Mouse (Mus musculus) right cerebral cortex, postnatal 14 days (tissue): ENCODE data around the gene Notch2.

ENCODE experiments used
- DNase-seq: peaks from one replicate; pipeline ENCODE4 v3.0.0; 2022

Gene Notch2

GRCm38 (mm10) chr3:98178340-98178739, 165.0 kb downstream of the Notch2 start:
- DNase-seq = peak; percentile 44

GRCm38 (mm10) chr3:98180805-98181204, 167.5 kb downstream of the Notch2 start:
- peak; percentile 34 for DNase-seq

GRCm38 (mm10) chr3:98185163-98185714, 171.9 kb downstream of the Notch2 start:
- DNase-seq = no peak

- no peak for DNase-seq
Observed at GRCm38 (mm10) chr3:98187777-98188176, 174.4 kb downstream of the Notch2 start.

- no peak for DNase-seq
Observed at GRCm38 (mm10) chr3:98197711-98198532, 184.6 kb downstream of the Notch2 start.

- DNase-seq = no peak
Observed at GRCm38 (mm10) chr3:98199747-98200146, 186.4 kb downstream of the Notch2 start.
